Mouse (Mus musculus) kidney, embryonic 14.5 days (tissue): ENCODE data around the gene Hmces. TPM values are rescaled to one million over a fixed set of nuclear protein-coding genes. Genes with fewer than 3 reads are reported as not detected.
"Not testable (repeated sequence)": the region's sequence is repeated elsewhere in the genome, so short reads cannot be mapped to it uniquely, and the experiment has no call there.

Experiments
- ATAC-seq: fragments of 200-750 bp; cut with Nextera tagmentation; 2 replicates; pipeline ENCODE4 v1.8.0; 2017; ENCODE audit warnings: moderate number of reproducible peaks, mild to moderate bottlenecking, moderate TSS enrichment, moderate library complexity; ENCODE audit not compliant: low FRiP score, low TSS enrichment
- H3K27ac ChIP-seq: fragments of 300-500 bp; sonication (generic); 2 replicates; pipeline ENCODE4 v1.5.1; 2014; ENCODE audit warnings: low read depth, mild to moderate bottlenecking, low read length, moderate library complexity, mixed read lengths
- H3K27me3 ChIP-seq: fragments of 300-500 bp; sonication (generic); 2 replicates; pipeline ENCODE4 v1.6.1; 2014; ENCODE audit warnings: mild to moderate bottlenecking, low read length; ENCODE audit not compliant: control insufficient read depth, insufficient read depth
- H3K36me3 ChIP-seq: fragments of 300-500 bp; sonication (generic); 2 replicates; pipeline ENCODE4 v1.6.1; 2014; ENCODE audit warnings: low read length, mixed read lengths; ENCODE audit not compliant: control insufficient read depth, insufficient read depth
- H3K4me1 ChIP-seq: fragments of 300-500 bp; sonication (generic); 2 replicates; pipeline ENCODE4 v1.6.1; 2014; ENCODE audit warnings: low read length, mixed read lengths; ENCODE audit not compliant: control insufficient read depth, insufficient read depth
- H3K4me2 ChIP-seq: fragments of 300-500 bp; sonication (generic); replicated peaks from 2 replicates; pipeline ENCODE4 v1.6.1; 2014; ENCODE audit warnings: low read depth, mild to moderate bottlenecking, low read length
- H3K4me3 ChIP-seq: fragments of 300-500 bp; sonication (generic); 2 replicates; pipeline ENCODE4 v1.5.1; 2014; ENCODE audit warnings: mild to moderate bottlenecking, low read length
- H3K9ac ChIP-seq: fragments of 300-500 bp; sonication (generic); 2 replicates; pipeline ENCODE4 v1.6.1; 2014; ENCODE audit warnings: low read depth, mild to moderate bottlenecking, low read length, moderate library complexity
- H3K9me3 ChIP-seq: fragments of 300-500 bp; sonication (generic); 2 replicates; pipeline ENCODE4 v1.6.1; 2016; ENCODE audit warnings: low read length; ENCODE audit not compliant: control insufficient read depth
- WGBS: fragments of 180-500 bp; shearing (Covaris S2); extraction: QIAGEN DNeasy Blood & Tissue Kit; methylation state at CpG from one replicate; pipeline ENCODE4 v1.1.7; 2014; 5-methylcytosine and 5-hydroxymethylcytosine counted together
- polyA plus RNA-seq: library from polyadenylated mRNA; unstranded; fragments of >200 nt; fragmentation: Nextera tagmentation; extraction: Ambion mirVana; gene quantifications from 2 replicates; pipeline ENCODE4 v1.2.1, GENCODE M21; 2014

Hmces gene
- polyA plus RNA-seq, 1 experiment from 2014 or later, result 60.4 TPM

GRCm38 (mm10) chr6:87937178-87937788, 23.5 kb downstream of the Hmces start:
- peak; percentile 99 for ATAC-seq
- H3K9me3 ChIP-seq, result no peaks in the 10 kb centered on the region
- H3K4me1 ChIP-seq, result no peaks in the 10 kb centered on the region
- no peak overlapping the region for H3K4me2 ChIP-seq
- 0 out of 2 replicates have a peak overlapping the region, but pooled peaks have one; percentile 59 for H3K27ac ChIP-seq
- WGBS, result 27% methylated on average over 19 of the region's 19 CpGs
- H3K36me3 ChIP-seq, result peaks cover 41% of the 10 kb centered on the region
- no peaks in the 10 kb centered on the region for H3K27me3 ChIP-seq
- H3K9ac ChIP-seq, result no peak overlapping the region
- H3K4me3 ChIP-seq, result no peak overlapping the region

GRCm38 (mm10) chr6:87938941-87939340, 25.2 kb downstream of the Hmces start:
- Histone ChIP-seq H3K27ac (no peak overlapping the region), H3K4me2 (no peak overlapping the region), H3K9ac (no peak overlapping the region), H3K4me3 (no peak overlapping the region), H3K27me3 (no peaks in the 10 kb centered on the region), H3K36me3 (peaks cover 28% of the 10 kb centered on the region), H3K4me1 (no peaks in the 10 kb centered on the region), H3K9me3 (no peaks in the 10 kb centered on the region)
- ATAC-seq, result no peak
- WGBS, result 87% methylated on average over 3 of the region's 3 CpGs

- H3K4me3 ChIP-seq, result no peak overlapping the region
These were observed 28.4 kb downstream of the Hmces start for GRCm38 (mm10) chr6:87942179-87942578.

GRCm38 (mm10) chr6:87962457-87962856, 48.7 kb downstream of the Hmces start:
- H3K4me2 ChIP-seq, H3K4me1 ChIP-seq, H3K27ac ChIP-seq, H3K36me3 ChIP-seq, H3K9ac ChIP-seq, H3K4me3 ChIP-seq, H3K9me3 ChIP-seq, ATAC-seq, H3K27me3 ChIP-seq: not testable (repeated sequence)
- 64% methylated on average over 4 of the region's 4 CpGs for WGBS

More at GRCm38 (mm10) chr6:87942179-87942578, 28.4 kb downstream of the Hmces start:
- no peak for ATAC-seq
- no peaks in the 10 kb centered on the region for H3K4me1 ChIP-seq
- peaks cover 5% of the 10 kb centered on the region; the same call in 1 of the 2 replicates for H3K9me3 ChIP-seq
- H3K27me3 ChIP-seq, result no peaks in the 10 kb centered on the region
- no peak overlapping the region for H3K9ac ChIP-seq
- no peak overlapping the region for H3K27ac ChIP-seq
- H3K4me2 ChIP-seq, result no peak overlapping the region
- WGBS, result 83% methylated on average over 7 of the region's 7 CpGs
- no peaks in the 10 kb centered on the region for H3K36me3 ChIP-seq

- Histone ChIP-seq H3K27me3 (no peaks in the 10 kb centered on the region), H3K9me3 (no peaks in the 10 kb centered on the region), H3K36me3 (no peaks in the 10 kb centered on the region), H3K4me1 (no peaks in the 10 kb centered on the region), H3K4me3 (no peak overlapping the region), H3K4me2 (no peak overlapping the region), H3K27ac (no peak overlapping the region), H3K9ac (no peak overlapping the region)
- no peak for ATAC-seq
- 44% methylated on average over 2 of the region's 2 CpGs for WGBS
These were observed 56.3 kb downstream of the Hmces start for GRCm38 (mm10) chr6:87970041-87970440.

GRCm38 (mm10) chr6:87979728-87980127, 66.0 kb downstream of the Hmces start:
- Histone ChIP-seq H3K9me3 (no peaks in the 10 kb centered on the region), H3K4me1 (peaks cover 10% of the 10 kb centered on the region; the same call in 1 of the 2 replicates), H3K9ac (no peak overlapping the region), H3K27ac (0 out of 2 replicates have a peak overlapping the region, but pooled peaks have one; percentile 4), H3K4me3 (peak overlapping the region; percentile 99; the same call in 1 of the 2 replicates), H3K4me2 (peak overlapping the region; percentile 49), H3K27me3 (no peaks in the 10 kb centered on the region), H3K36me3 (peaks cover 16% of the 10 kb centered on the region; the same call in 1 of the 2 replicates)
- WGBS, result 75% methylated on average over 3 of the region's 3 CpGs
- no peak for ATAC-seq

- Histone ChIP-seq H3K4me3 (peak overlapping the region; percentile 99), H3K27ac (peak overlapping the region; percentile 92), H3K4me1 (peaks cover 10% of the 10 kb centered on the region; the same call in 1 of the 2 replicates), H3K9me3 (no peaks in the 10 kb centered on the region), H3K9ac (peak overlapping the region; percentile 95), H3K4me2 (peak overlapping the region; percentile 49), H3K36me3 (peaks cover 22% of the 10 kb centered on the region; the same call in 1 of the 2 replicates), H3K27me3 (no peaks in the 10 kb centered on the region)
- WGBS, result 1% methylated on average over 55 of the region's 66 CpGs
- peak; percentile 82 for ATAC-seq
These were observed 66.8 kb downstream of the Hmces start for GRCm38 (mm10) chr6:87980374-87981029.

- WGBS, result under 1% methylated on average over 44 of the region's 56 CpGs
- H3K4me2 ChIP-seq, result peak overlapping the region; percentile 49
- peak; percentile 45 for ATAC-seq
- peak overlapping the region; percentile 92 for H3K27ac ChIP-seq
- H3K27me3 ChIP-seq, result no peaks in the 10 kb centered on the region
- peak overlapping the region; percentile 99 for H3K4me3 ChIP-seq
- H3K9ac ChIP-seq, result peak overlapping the region; percentile 95
- no peaks in the 10 kb centered on the region for H3K9me3 ChIP-seq
- peaks cover 10% of the 10 kb centered on the region; the same call in 1 of the 2 replicates for H3K4me1 ChIP-seq
- H3K36me3 ChIP-seq, result peaks cover 22% of the 10 kb centered on the region; the same call in 1 of the 2 replicates
These were observed 67.3 kb downstream of the Hmces start for GRCm38 (mm10) chr6:87981030-87981485.
